Mouse (Mus musculus): Measurements from ENCODE around the gene Gabarap.

GRCm38 (mm10) chr11:69961841-69962240 lies 29.1 kb upstream of the Gabarap start:
- TF ChIP-seq CTCF (IDR thresholded peaks at IDR 0.05; ENCODE audit: low read depth, low read length) (no peak), POLR2A (IDR thresholded peaks at IDR 0.05; ENCODE audit: extremely low read depth, insufficient read depth, low read length) (no peak)

Measured in liver, adult 2 months (tissue).